Mouse (Mus musculus) mouse trophoblast stem cell (cell line): ENCODE measurements around the gene Scd4.

Experiments used
- in situ Hi-C, 2 experiments: fragments of 300-500 bp; cut with MseI, MboI; formaldehyde crosslinking; loops; 2 replicates in 1 of 2; 3 replicates in 1 of 2; pipeline ENCODE4 v1.15.1; 2025

The Scd4 gene

DNA sequence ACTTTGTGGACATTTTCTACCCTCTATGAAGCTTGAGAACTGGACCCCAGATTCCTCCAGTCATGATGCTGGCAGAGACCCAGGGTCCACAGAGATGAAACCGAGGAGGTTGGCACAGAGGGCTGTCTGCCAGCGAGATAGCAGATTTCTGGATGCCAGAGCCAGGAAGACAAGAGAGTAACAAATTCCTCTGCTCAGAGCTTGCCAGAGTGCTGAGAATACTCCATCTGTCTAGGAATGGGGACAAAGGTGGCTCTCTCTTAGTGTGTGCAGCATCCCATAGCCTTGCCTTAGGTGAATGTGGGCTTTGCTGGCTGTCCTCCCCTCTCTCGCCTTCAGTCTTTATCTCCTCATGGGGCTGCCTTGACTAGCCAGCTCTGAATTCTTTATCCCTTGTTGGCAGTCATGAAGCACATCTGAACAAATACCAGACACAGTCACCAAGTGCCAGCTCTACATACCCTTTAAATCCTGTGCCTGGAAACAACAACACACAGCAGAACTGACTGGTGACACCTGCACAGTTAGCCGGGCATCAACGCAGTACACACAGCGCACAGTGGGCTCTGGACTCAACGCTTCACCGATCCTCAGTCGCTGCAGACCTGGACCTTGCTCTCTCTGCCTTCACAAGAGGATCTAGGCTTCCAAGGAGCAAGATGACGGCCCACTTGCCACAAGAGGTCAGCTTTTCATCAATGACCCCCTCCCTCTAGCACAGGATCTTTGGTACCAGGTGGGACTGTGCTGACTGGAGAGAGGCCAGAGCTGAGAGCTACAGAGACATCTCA lies at the start of gene Scd4:
TSS of gene Scd4 (plus strand) at position 260 of the 791 bp plus-strand sequence.
- in situ Hi-C loops: no loop called here

- in situ Hi-C loops: no loop called here
Measured at GRCm38 (mm10) chr19:44283157-44284024, 49.5 kb upstream of the Scd4 start.

GRCm38 (mm10) chr19:44284025-44284695 lies 48.7 kb upstream of the Scd4 start:
- in situ Hi-C loops: no loop called here

- in situ Hi-C loops: no loop called here
Measured at GRCm38 (mm10) chr19:44284723-44285122, 48.2 kb upstream of the Scd4 start.

DNA sequence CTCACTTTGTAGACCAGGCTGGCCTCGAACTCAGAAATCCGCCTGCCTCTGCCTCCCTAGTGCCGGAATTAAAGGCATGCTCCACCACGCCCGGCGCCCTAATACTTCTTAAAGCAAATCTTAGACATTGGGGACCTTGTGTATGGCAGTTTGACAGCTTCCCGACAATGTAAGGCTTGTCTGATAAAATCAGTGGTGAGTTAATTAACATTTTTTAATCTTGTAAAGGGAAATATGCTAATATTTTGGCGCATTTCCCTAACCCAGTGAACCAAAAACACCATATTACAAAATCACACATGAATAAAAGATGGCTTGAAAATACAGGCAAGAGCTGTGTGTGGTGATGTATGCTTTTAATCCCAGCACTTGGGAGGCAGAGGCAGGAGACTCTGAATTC lies 47.3 kb upstream of the Scd4 start:
- in situ Hi-C loops: no loop called here

GRCm38 (mm10) chr19:44286109-44286508 lies 46.8 kb upstream of the Scd4 start:
- in situ Hi-C loops: no loop called here

DNA sequence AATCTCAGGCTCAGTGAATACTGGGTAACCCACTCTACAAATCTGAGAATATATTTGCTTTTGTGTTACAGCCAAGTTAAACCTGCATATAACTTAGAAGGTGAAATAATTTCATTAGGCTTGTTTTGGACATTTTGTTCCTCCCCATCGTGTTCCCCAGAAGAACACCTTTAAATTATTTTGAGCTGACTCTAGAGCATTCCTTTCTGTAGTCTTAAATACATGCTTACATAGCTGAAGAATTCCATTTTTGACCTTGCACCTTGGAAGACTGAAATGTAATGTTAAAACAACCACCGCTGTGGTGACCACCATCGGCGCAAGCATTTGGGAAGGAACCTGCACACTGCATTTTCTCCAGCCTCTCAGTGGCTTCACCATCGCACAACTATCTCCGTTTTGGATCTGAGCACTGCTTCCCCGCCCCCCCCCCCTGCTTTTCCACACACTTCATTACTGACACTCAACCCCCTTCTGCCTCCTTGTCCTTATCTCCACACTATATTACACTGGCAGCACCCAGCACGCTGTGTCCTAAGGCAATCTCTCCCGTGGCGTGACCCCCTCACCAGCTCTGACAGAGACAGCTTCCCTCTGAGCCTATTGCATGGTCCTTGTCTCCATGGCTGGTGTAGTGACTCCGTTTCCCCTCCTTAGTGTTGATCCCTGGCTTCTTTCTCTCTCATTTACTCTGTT lies 45.3 kb upstream of the Scd4 start:
- in situ Hi-C loops: no loop called here

GRCm38 (mm10) chr19:44292083-44292482 lies 40.8 kb upstream of the Scd4 start:
- in situ Hi-C loops: no loop called here

GRCm38 (mm10) chr19:44292483-44292882 lies 40.4 kb upstream of the Scd4 start:
- in situ Hi-C loops: no loop called here

GRCm38 (mm10) chr19:44292941-44293768 lies 39.7 kb upstream of the Scd4 start, which contains the start of gene Scd2:
Gene Scd2, plus strand, starts transcription at chr19:44293674.
- in situ Hi-C loops: no loop called here

DNA sequence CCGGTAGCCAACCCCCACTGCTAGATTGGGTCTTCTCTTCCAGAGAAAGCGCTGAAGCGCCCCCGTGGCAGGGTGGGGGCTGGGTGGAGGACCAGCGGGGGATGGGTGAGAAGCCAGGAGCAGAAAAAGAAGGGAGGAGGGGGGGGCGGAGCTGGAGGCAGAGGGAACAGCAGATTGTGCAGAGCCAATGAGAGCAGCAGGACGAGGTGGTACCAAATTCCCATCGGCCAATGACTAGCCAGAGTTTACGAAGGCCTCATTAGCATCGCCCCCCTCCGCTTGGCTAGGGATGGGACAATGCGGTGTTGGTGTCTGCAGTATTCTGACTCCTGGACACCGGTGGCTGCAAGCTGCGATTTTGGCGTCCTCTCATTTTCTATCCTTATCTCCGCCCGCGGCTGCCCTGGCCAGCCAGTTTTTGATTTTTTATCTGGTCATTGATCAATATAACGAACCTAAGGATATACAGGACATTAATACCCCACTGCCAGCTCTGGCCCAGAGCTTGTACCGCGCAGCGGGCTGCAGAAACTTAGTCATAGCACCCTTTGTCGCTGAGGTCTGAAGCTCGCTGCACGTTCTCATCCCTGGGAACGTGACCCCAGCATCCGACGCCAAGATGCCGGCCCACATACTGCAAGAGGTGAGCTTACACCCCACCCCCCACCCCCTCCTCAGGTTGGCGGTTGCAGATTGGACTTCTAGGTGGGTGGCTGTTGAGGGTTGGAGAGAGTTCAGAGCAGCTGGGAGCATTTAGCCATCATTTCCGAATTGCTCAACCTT lies 38.9 kb upstream of the Scd4 start:
- in situ Hi-C loops: no loop called here

- in situ Hi-C loops: loop anchor here (5.0 kb wide), 2 partner anchors 37 to 47 kb away; no protein-coding TSS in a partner anchor
Measured at GRCm38 (mm10) chr19:44294588-44295041, 38.3 kb upstream of the Scd4 start.

GRCm38 (mm10) chr19:44295251-44295650 lies 37.6 kb upstream of the Scd4 start:
- in situ Hi-C loops: loop anchor here (5.0 kb wide), 2 partner anchors 38 to 48 kb away; no protein-coding TSS in a partner anchor

GRCm38 (mm10) chr19:44295741-44296140 lies 37.2 kb upstream of the Scd4 start:
- in situ Hi-C loops: loop anchor here (5.0 kb wide), 2 partner anchors 38 to 48 kb away; no protein-coding TSS in a partner anchor

- in situ Hi-C loops: loop anchor here (5.0 kb wide), 2 partner anchors 39 to 49 kb away; no protein-coding TSS in a partner anchor
Measured at GRCm38 (mm10) chr19:44296186-44296585, 36.7 kb upstream of the Scd4 start.

- in situ Hi-C loops: loop anchor here (5.0 kb wide), 2 partner anchors 40 to 50 kb away; no protein-coding TSS in a partner anchor
Measured at GRCm38 (mm10) chr19:44297068-44297760, 35.7 kb upstream of the Scd4 start.

DNA sequence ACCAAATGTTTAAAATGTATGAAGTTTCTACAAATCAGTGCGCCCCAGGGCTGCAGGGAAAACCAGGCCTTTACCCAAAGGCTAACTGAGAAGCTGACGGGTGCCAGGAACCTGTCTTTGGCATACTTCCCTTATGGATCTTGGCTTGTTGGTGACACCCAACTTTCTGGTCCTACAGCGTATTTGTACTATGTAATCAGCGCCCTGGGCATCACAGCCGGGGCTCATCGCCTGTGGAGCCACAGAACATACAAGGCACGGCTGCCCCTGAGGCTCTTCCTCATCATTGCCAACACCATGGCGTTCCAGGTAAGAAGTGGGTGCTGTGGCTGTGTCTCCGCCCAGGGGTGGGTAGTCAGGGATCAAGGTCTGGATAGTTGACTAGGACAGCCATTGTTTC lies 35.0 kb upstream of the Scd4 start:
- in situ Hi-C loops: loop anchor here (5.0 kb wide), 2 partner anchors 41 to 51 kb away; no protein-coding TSS in a partner anchor

DNA sequence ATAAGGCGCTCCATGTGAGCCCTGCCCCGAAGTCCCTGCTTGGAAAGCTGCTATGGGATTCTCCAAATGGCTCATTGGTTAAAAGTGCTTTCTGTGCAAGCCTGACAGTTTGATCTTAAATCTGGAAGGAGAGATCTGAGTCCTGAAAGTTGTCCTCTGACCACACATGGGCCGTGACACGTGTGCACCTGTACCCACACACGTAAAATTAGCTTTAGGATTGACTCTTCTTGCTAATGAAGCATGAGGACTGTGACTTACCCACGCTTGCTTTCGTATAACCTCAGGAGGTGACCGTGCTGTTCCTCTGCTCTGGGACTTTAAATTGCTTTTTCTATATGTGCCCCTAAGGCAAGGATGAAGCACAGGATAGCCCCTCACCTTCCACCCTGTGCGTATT lies 33.8 kb upstream of the Scd4 start:
- in situ Hi-C loops: loop anchor here (5.0 kb wide), 2 partner anchors 42 to 52 kb away; no protein-coding TSS in a partner anchor
